Mouse (Mus musculus) MEL (cell line): ENCODE measurements around the gene Olfr1465. TPM values are rescaled to one million over a fixed set of nuclear protein-coding genes. Genes with fewer than 3 reads are reported as not detected.

Source experiments
- DNase-seq: peaks from one replicate; pipeline ENCODE4 v3.0.0; 2011; ENCODE audit warnings: low read depth, low spot score
- H3K27ac ChIP-seq: 2 replicates; pipeline ENCODE4 v1.5.1; 2012; ENCODE audit warnings: low read depth, mild to moderate bottlenecking, control low read depth, low read length, moderate library complexity; ENCODE audit not compliant: control insufficient read depth
- H3K27me3 ChIP-seq, 2 experiments: fragments of 150-350 bp in 1 of 2; sonication (generic) in 1 of 2; 2 replicates each; pipeline ENCODE4 v1.6.1; 2012; ENCODE audit warnings: low read length in 2 of 2, mild to moderate bottlenecking in 2 of 2, improper control_type of control experiment in 1 of 2, moderate library complexity in 1 of 2; ENCODE audit not compliant: insufficient read depth in 2 of 2, control insufficient read depth in 1 of 2
- H3K36me3 ChIP-seq, 2 experiments: 2 replicates each; pipeline ENCODE4 v1.6.1; 2012 to 2014; ENCODE audit warnings: low read length in 2 of 2, improper control_type of control experiment in 1 of 2, inconsistent platforms in 1 of 2, mild to moderate bottlenecking in 1 of 2; ENCODE audit not compliant: insufficient read depth in 2 of 2, control insufficient read depth in 1 of 2
- H3K4me1 ChIP-seq, 2 experiments: fragments of 150-350 bp in 1 of 2; sonication (generic) in 1 of 2; 2 replicates each; pipeline ENCODE4 v1.6.1; 2012; ENCODE audit warnings: low read length in 2 of 2, improper control_type of control experiment in 1 of 2, mild to moderate bottlenecking in 1 of 2; ENCODE audit not compliant: insufficient read depth in 2 of 2, control insufficient read depth in 1 of 2
- H3K4me3 ChIP-seq, 2 experiments: fragments of 150-350 bp in 1 of 2; sonication (generic) in 1 of 2; 2 replicates each; pipeline ENCODE4 v1.5.1; 2012; ENCODE audit warnings: low read depth in 2 of 2, low read length in 2 of 2, mild to moderate bottlenecking in 2 of 2, moderate library complexity in 2 of 2, control low read depth in 1 of 2, improper control_type of control experiment in 1 of 2; ENCODE audit not compliant: control insufficient read depth in 1 of 2, insufficient read depth in 1 of 2
- H3K79me2 ChIP-seq: 2 replicates; pipeline ENCODE4 v1.6.1; 2012; ENCODE audit warnings: mild to moderate bottlenecking, low read length, moderate library complexity; ENCODE audit not compliant: control insufficient read depth, poor library complexity, insufficient read depth
- H3K9ac ChIP-seq: 2 replicates; pipeline ENCODE4 v1.6.1; 2012; ENCODE audit warnings: low read depth, mild to moderate bottlenecking, control low read depth, low read length, moderate library complexity; ENCODE audit not compliant: control insufficient read depth, poor library complexity, severe bottlenecking
- H3K9me3 ChIP-seq: fragments of 150-350 bp; sonication (generic); replicated peaks from 2 replicates; pipeline ENCODE4 v1.6.1; 2012; ENCODE audit warnings: mild to moderate bottlenecking, low read length, improper control_type of control experiment, moderate library complexity; ENCODE audit not compliant: insufficient read depth
- CHD2 ChIP-seq: IDR thresholded peaks from 2 replicates; pipeline ENCODE4 v1.6.1; 2011; ENCODE audit warnings: low read length, improper control_type of control experiment
- HCFC1 ChIP-seq: IDR thresholded peaks from 2 replicates; pipeline ENCODE4 v1.6.1; 2012; ENCODE audit warnings: low read depth, mild to moderate bottlenecking, inconsistent platforms, low read length, improper control_type of control experiment, moderate library complexity
- KAT2A ChIP-seq: conservative IDR thresholded peaks from 2 replicates; pipeline ENCODE4 v1.6.1; 2012; ENCODE audit warnings: low read depth, low read length, improper control_type of control experiment, inconsistent platforms
- MAZ ChIP-seq: IDR thresholded peaks from 2 replicates; pipeline ENCODE4 v1.6.1; 2012; ENCODE audit warnings: low read depth, mild to moderate bottlenecking, inconsistent platforms, low read length, improper control_type of control experiment
- MXI1 ChIP-seq: IDR thresholded peaks from 2 replicates; pipeline ENCODE4 v1.6.1; 2011; ENCODE audit warnings: mild to moderate bottlenecking, low read depth, low read length, improper control_type of control experiment
- NRF1 ChIP-seq: IDR thresholded peaks from 2 replicates; pipeline ENCODE4 v1.6.1; 2014; ENCODE audit warnings: low read depth, mild to moderate bottlenecking, inconsistent platforms, low read length, improper control_type of control experiment, moderate library complexity; ENCODE audit not compliant: poor library complexity, insufficient read depth, severe bottlenecking
- SMC3 ChIP-seq: IDR thresholded peaks from 2 replicates; pipeline ENCODE4 v1.6.1; 2011; ENCODE audit warnings: low read depth, low read length, improper control_type of control experiment
- USF1 ChIP-seq: IDR thresholded peaks from 2 replicates; pipeline ENCODE4 v1.6.1; 2014; ENCODE audit warnings: low read depth, mild to moderate bottlenecking, inconsistent platforms, low read length, improper control_type of control experiment, moderate library complexity
- ZKSCAN1 ChIP-seq: IDR thresholded peaks from 2 replicates; pipeline ENCODE4 v1.6.1; 2012; ENCODE audit warnings: low read depth, mild to moderate bottlenecking, inconsistent platforms, low read length, improper control_type of control experiment, moderate library complexity
- ZMIZ1 ChIP-seq: IDR thresholded peaks from 2 replicates; pipeline ENCODE4 v1.6.1; 2012; ENCODE audit warnings: low read depth, mild to moderate bottlenecking, inconsistent platforms, low read length, improper control_type of control experiment, moderate library complexity
- polyA plus RNA-seq, 2 experiments: library from polyadenylated mRNA; stranded (reverse) in 1 of 2; unstranded in 1 of 2; fragments of >175 nt in 1 of 2; fragments of >200 nt in 1 of 2; gene quantifications; 2 replicates each; pipeline versions ENCODE4 v1.2.1 to v1.2.4; 2012; ENCODE audit warnings: low replicate concordance in 2 of 2, low read depth in 1 of 2; ENCODE audit not compliant: insufficient read length in 2 of 2, insufficient read depth in 1 of 2, missing spikeins in 1 of 2
- total RNA-seq: library from RNA; depleted of rRNA; stranded (reverse); fragments of 300-350 nt; gene quantifications from 2 replicates; pipeline ENCODE4 v1.2.3, GENCODE M21; 2012; rRNA removed

The Olfr1465 gene
- total and polyA plus RNA-seq, 3 experiments, result not detected

DNA sequence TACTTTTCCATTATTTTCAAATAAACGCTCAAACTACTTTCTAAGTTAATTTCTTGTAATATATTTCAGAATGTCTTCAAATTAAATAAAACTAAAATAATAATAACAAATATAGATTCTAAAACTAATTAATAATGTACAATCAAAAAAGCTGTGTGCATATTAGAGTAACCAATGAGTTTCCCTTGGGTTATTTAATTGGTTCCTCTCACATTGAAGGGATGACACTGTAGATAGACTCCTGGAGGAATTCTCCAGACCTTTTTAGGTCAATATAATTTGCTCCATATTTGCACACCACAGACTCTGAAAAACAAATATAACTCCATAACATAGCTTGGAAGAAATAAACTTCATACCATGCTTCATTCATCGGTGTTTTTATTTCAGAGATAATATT, 23.2 kb upstream of the Olfr1465 start, which contains the start of gene Olfr1466:
Gene Olfr1466, plus strand, starts transcription at position 301 of the 400 bp plus-strand sequence.
- H3K9ac ChIP-seq, result no peak within 1 kb of the TSS
- no peak for TF ChIP-seq USF1
- no peak for TF ChIP-seq MXI1
- no peak for TF ChIP-seq ZMIZ1
- TF ChIP-seq CHD2, result no peak
- TF ChIP-seq KAT2A, result no peak
- TF ChIP-seq HCFC1, result no peak
- no peak for TF ChIP-seq MAZ
- TF ChIP-seq SMC3, result no peak
- no peak for TF ChIP-seq ZKSCAN1
- TF ChIP-seq NRF1, result no peak
- TF ChIP-seq, all 39 proteins: peak for 0
- Histone ChIP-seq H3K9me3 (no peaks in the 10 kb centered on the region), H3K36me3 (no peaks in the 10 kb centered on the region), H3K27ac (no peak within 1 kb of the TSS), H3K4me1 (no peaks in the 10 kb centered on the region), H3K79me2 (no peaks in the 10 kb centered on the region), H3K27me3 (no peaks in the 10 kb centered on the region), H3K4me3 (no peak within 1 kb of the TSS)
- DNase-seq, result no peak

Other genes starting within 250 kb of the Olfr1465 start
- gene Olfr1457, start 217.7 kb downstream of the Olfr1465 start, total RNA-seq, result not detected in 2 replicates
- gene Olfr1457, start 217.7 kb downstream of the Olfr1465 start, polyA plus RNA-seq, result not detected
- gene Olfr1458, start 208.8 kb downstream of the Olfr1465 start, total RNA-seq, result not detected in 2 replicates
- gene Olfr1458, start 208.8 kb downstream of the Olfr1465 start, polyA plus RNA-seq, result not detected
- 1.5 and 1.9 TPM in 2 replicates for gene Olfr1459, start 166.0 kb downstream of the Olfr1465 start, total RNA-seq
- 1 to 10 TPM in 1 of 2 experiments, not detected in 1; 5.8 TPM for gene Olfr1459, start 166.0 kb downstream of the Olfr1465 start, polyA plus RNA-seq
- gene Olfr1461, start 152.5 kb downstream of the Olfr1465 start, total RNA-seq, result not detected in 2 replicates
- not detected for gene Olfr1461, start 152.5 kb downstream of the Olfr1465 start, polyA plus RNA-seq
- not detected in 2 replicates for gene Olfr1462, start 129.8 kb downstream of the Olfr1465 start, total RNA-seq
- gene Olfr1462, start 129.8 kb downstream of the Olfr1465 start, polyA plus RNA-seq, result not detected
- not detected in 2 replicates for gene Olfr1463, start 84.2 kb downstream of the Olfr1465 start, total RNA-seq
- gene Olfr1463, start 84.2 kb downstream of the Olfr1465 start, polyA plus RNA-seq, result not detected
- not detected in 2 replicates for gene Olfr1466, start 23.3 kb upstream of the Olfr1465 start, total RNA-seq
- not detected for gene Olfr1466, start 23.3 kb upstream of the Olfr1465 start, polyA plus RNA-seq
- gene Olfr1467, start 46.7 kb upstream of the Olfr1465 start, total RNA-seq, result not detected in 2 replicates
- not detected for gene Olfr1467, start 46.7 kb upstream of the Olfr1465 start, polyA plus RNA-seq
- not detected in 2 replicates for gene Olfr1469, start 92.3 kb upstream of the Olfr1465 start, total RNA-seq
- not detected for gene Olfr1469, start 92.3 kb upstream of the Olfr1465 start, polyA plus RNA-seq
- gene Olfr1471, start 127.9 kb upstream of the Olfr1465 start, total RNA-seq, result not detected in 2 replicates
- gene Olfr1471, start 127.9 kb upstream of the Olfr1465 start, polyA plus RNA-seq, result not detected
- gene Olfr1472, start 140.5 kb upstream of the Olfr1465 start, total RNA-seq, result not detected in 2 replicates
- gene Olfr1472, start 140.5 kb upstream of the Olfr1465 start, polyA plus RNA-seq, result not detected
- gene Olfr1474, start 154.0 kb upstream of the Olfr1465 start, total RNA-seq, result not detected in 2 replicates
- not detected for gene Olfr1474, start 154.0 kb upstream of the Olfr1465 start, polyA plus RNA-seq
- gene Olfr1475, start 164.7 kb upstream of the Olfr1465 start, total RNA-seq, result not detected in 2 replicates
- gene Olfr1475, start 164.7 kb upstream of the Olfr1465 start, polyA plus RNA-seq, result not detected
- not detected in 2 replicates for gene Olfr1477, start 185.0 kb upstream of the Olfr1465 start, total RNA-seq
- not detected for gene Olfr1477, start 185.0 kb upstream of the Olfr1465 start, polyA plus RNA-seq
- gene Olfr1480, start 212.4 kb upstream of the Olfr1465 start, total RNA-seq, result not detected in 2 replicates
- not detected for gene Olfr1480, start 212.4 kb upstream of the Olfr1465 start, polyA plus RNA-seq